Mouse (Mus musculus): Measurements from ENCODE around the gene Apopt1. TPM values are rescaled to one million over a fixed set of nuclear protein-coding genes. Genes with fewer than 3 reads are reported as not detected.

Gene Apopt1
- total and polyA plus RNA-seq, 2 experiments from 2014 or later = 23.6 to 60.3 TPM

- no peaks in the 10 kb centered on the region for H3K27me3 ChIP-seq (ENCODE audit: insufficient read depth, low read length)
- no peak for DNase-seq (ENCODE audit: low spot score)
- H3K36me3 ChIP-seq (ENCODE audit: insufficient read depth, low read length) = peaks cover 50% of the 10 kb centered on the region; the same call in 1 of the 2 replicates
- no peak overlapping the region for H3K4me2 ChIP-seq (ENCODE audit: low read depth, low read length)
- H3K4me1 ChIP-seq (ENCODE audit: insufficient read depth, low read length) = no peaks in the 10 kb centered on the region
- H3K27ac ChIP-seq = no peak overlapping the region
- WGBS = 88% methylated on average over 13 of the region's 13 CpGs
- H3K4me3 ChIP-seq (ENCODE audit: low read length) = no peak overlapping the region
- no peak overlapping the region for H3K9ac ChIP-seq (replicated peaks; ENCODE audit: low read length)
- no peak for TF ChIP-seq CTCF (IDR thresholded peaks at IDR 0.05; ENCODE audit: low read depth)
- no peaks in the 10 kb centered on the region for H3K9me3 ChIP-seq (ENCODE audit: low read length)
- no peak for ATAC-seq
Measured at GRCm38 (mm10) chr12:111798493-111798892, 85.4 kb downstream of the Apopt1 start.

GRCm38 (mm10) chr12:111800459-111801183 lies 87.6 kb downstream of the Apopt1 start:
- Histone ChIP-seq H3K27me3 (ENCODE audit: insufficient read depth, low read length) (no peaks in the 10 kb centered on the region), H3K9ac (replicated peaks; ENCODE audit: low read length) (no peak overlapping the region), H3K4me2 (ENCODE audit: low read depth, low read length) (no peak overlapping the region), H3K36me3 (ENCODE audit: insufficient read depth, low read length) (peaks cover 36% of the 10 kb centered on the region), H3K4me1 (ENCODE audit: insufficient read depth, low read length) (no peaks in the 10 kb centered on the region), H3K9me3 (ENCODE audit: low read length) (no peaks in the 10 kb centered on the region), H3K4me3 (ENCODE audit: low read length) (no peak overlapping the region), H3K27ac (no peak overlapping the region)
- ATAC-seq (no peak), DNase-seq (ENCODE audit: low spot score) (no peak)
- TF ChIP-seq CTCF (IDR thresholded peaks at IDR 0.05; ENCODE audit: low read depth) = no peak
- WGBS = 83% methylated on average over 10 of the region's 10 CpGs

GRCm38 (mm10) chr12:111803538-111803937 lies 90.5 kb downstream of the Apopt1 start:
- H3K9ac ChIP-seq (replicated peaks; ENCODE audit: low read length) = no peak overlapping the region
- TF ChIP-seq CTCF (IDR thresholded peaks at IDR 0.05; ENCODE audit: low read depth) = no peak
- no peaks in the 10 kb centered on the region for H3K9me3 ChIP-seq (ENCODE audit: low read length)
- no peak overlapping the region for H3K4me2 ChIP-seq (ENCODE audit: low read depth, low read length)
- ATAC-seq (no peak), DNase-seq (ENCODE audit: low spot score) (no peak)
- no peaks in the 10 kb centered on the region for H3K4me1 ChIP-seq (ENCODE audit: insufficient read depth, low read length)
- H3K4me3 ChIP-seq (ENCODE audit: low read length) = no peak overlapping the region
- 89% methylated on average over 5 of the region's 5 CpGs for WGBS
- H3K27me3 ChIP-seq (ENCODE audit: insufficient read depth, low read length) = no peaks in the 10 kb centered on the region
- H3K27ac ChIP-seq = no peak overlapping the region
- peaks cover 44% of the 10 kb centered on the region for H3K36me3 ChIP-seq (ENCODE audit: insufficient read depth, low read length)

Other genes starting within 250 kb of the Apopt1 start
- 11.5 and 22.1 TPM in 2 replicates for gene Gm266, start 227.4 kb upstream of the Apopt1 start, total RNA-seq (2014; rRNA removed)
- 11.8 TPM in 2 replicates for gene Gm266, start 227.4 kb upstream of the Apopt1 start, polyA plus RNA-seq (2015; fragmentation: Nextera tagmentation; extraction: Ambion mirVana)
- 197 and 343 TPM in 2 replicates for gene Eif5, start 175.2 kb upstream of the Apopt1 start, total RNA-seq (2014; rRNA removed)
- 576 and 621 TPM in 2 replicates for gene Eif5, start 175.2 kb upstream of the Apopt1 start, polyA plus RNA-seq (2015; fragmentation: Nextera tagmentation; extraction: Ambion mirVana)
- 116 and 128 TPM in 2 replicates for gene Mark3, start 138.7 kb upstream of the Apopt1 start, total RNA-seq (2014; rRNA removed)
- 38.4 and 41.0 TPM in 2 replicates for gene Mark3, start 138.7 kb upstream of the Apopt1 start, polyA plus RNA-seq (2015; fragmentation: Nextera tagmentation; extraction: Ambion mirVana)
- 3,255 and 3,584 TPM in 2 replicates for gene Ckb, start 40.9 kb upstream of the Apopt1 start, total RNA-seq (2014; rRNA removed)
- 2,405 and 2,624 TPM in 2 replicates for gene Ckb, start 40.9 kb upstream of the Apopt1 start, polyA plus RNA-seq (2015; fragmentation: Nextera tagmentation; extraction: Ambion mirVana)
- gene Trmt61a, start 35.2 kb upstream of the Apopt1 start, total RNA-seq (2014; rRNA removed) = 29.7 and 32.7 TPM in 2 replicates
- 9.2 TPM in 2 replicates for gene Trmt61a, start 35.2 kb upstream of the Apopt1 start, polyA plus RNA-seq (2015; fragmentation: Nextera tagmentation; extraction: Ambion mirVana)
- gene Bag5, start within 50 bp of the Apopt1 start, total RNA-seq (2014; rRNA removed) = 21.1 and 22.7 TPM in 2 replicates
- gene Bag5, start within 50 bp of the Apopt1 start, polyA plus RNA-seq (2015; fragmentation: Nextera tagmentation; extraction: Ambion mirVana) = 60.1 and 64.3 TPM in 2 replicates
- 421 and 496 TPM in 2 replicates for gene Klc1, start 45.6 kb downstream of the Apopt1 start, total RNA-seq (2014; rRNA removed)
- 583 and 600 TPM in 2 replicates for gene Klc1, start 45.6 kb downstream of the Apopt1 start, polyA plus RNA-seq (2015; fragmentation: Nextera tagmentation; extraction: Ambion mirVana)
- 16.8 and 17.4 TPM in 2 replicates for gene Xrcc3, start 100.6 kb downstream of the Apopt1 start, total RNA-seq (2014; rRNA removed)
- gene Xrcc3, start 100.6 kb downstream of the Apopt1 start, polyA plus RNA-seq (2015; fragmentation: Nextera tagmentation; extraction: Ambion mirVana) = 2.6 and 2.7 TPM in 2 replicates
- 43.4 and 44.3 TPM in 2 replicates for gene Zfyve21, start 100.9 kb downstream of the Apopt1 start, total RNA-seq (2014; rRNA removed)
- 44.8 and 48.3 TPM in 2 replicates for gene Zfyve21, start 100.9 kb downstream of the Apopt1 start, polyA plus RNA-seq (2015; fragmentation: Nextera tagmentation; extraction: Ambion mirVana)
- gene Ppp1r13b, start 194.8 kb downstream of the Apopt1 start, total RNA-seq (2014; rRNA removed) = 54.5 and 57.4 TPM in 2 replicates
- gene Ppp1r13b, start 194.8 kb downstream of the Apopt1 start, polyA plus RNA-seq (2015; fragmentation: Nextera tagmentation; extraction: Ambion mirVana) = 31.6 and 36.5 TPM in 2 replicates